In genomic region chrX:150477854-150478780, GRCm38 (mm10) we compare ENCODE assay signal across 8 mouse cellular contexts. TPM values are rescaled to one million over a fixed set of nuclear protein-coding genes. Genes with fewer than 3 reads are reported as not detected.
A peak's percentile ranks its signal among the peaks of the same experiment; 100 is the strongest.
DNase-seq lines count a peak whose midpoint lies in the region; ATAC-seq lines count a peak whose summit lies in the region.

No protein-coding gene starts in this region.

- no peaks in the 10 kb centered on the region for H3K79me2 ChIP-seq in macrophage (ENCODE audit: inconsistent target)

- peak; percentile 90 for DNase-seq in R1 (ENCODE audit: low read depth, low spot score)
- peak; percentile 83 to 92 for DNase-seq in cerebellum, postnatal 25 days
- peak; percentile 89 to 90 for DNase-seq in frontal cortex, postnatal 36 days (ENCODE audit: low spot score in 2 of 2)
- peak; percentile 57 to 89 for DNase-seq in left cerebral cortex, adult 18-20 months (ENCODE audit: low spot score in 2 of 2)
- DNase-seq in right cerebral cortex, adult 18-20 months: peak; percentile 83
- DNase-seq in urinary bladder, postnatal 10 days (ENCODE audit: low spot score): peak; percentile 30

- peak overlapping the region; percentile 93 for H3K27ac ChIP-seq in hindbrain, embryonic 16.5 days (ENCODE audit: low read depth, low read length)
- H3K27ac ChIP-seq in macrophage: peak overlapping the region; percentile 88

- H3K9ac ChIP-seq in hindbrain, embryonic 16.5 days (ENCODE audit: low read depth, low read length): peak overlapping the region; percentile 62

- H3K27me3 ChIP-seq in hindbrain, embryonic 16.5 days (replicated peaks; ENCODE audit: control insufficient read depth, insufficient read depth, low read length): no peaks in the 10 kb centered on the region

- no peaks in the 10 kb centered on the region for H3K9me3 ChIP-seq in hindbrain, embryonic 16.5 days (ENCODE audit: control insufficient read depth, low read length)

- H3K4me2 ChIP-seq in hindbrain, embryonic 16.5 days (ENCODE audit: low read length): peak overlapping the region; percentile 38

- ATAC-seq in hindbrain, embryonic 16.5 days: peak; percentile 97

- H3K4me1 ChIP-seq in hindbrain, embryonic 16.5 days (ENCODE audit: control insufficient read depth, insufficient read depth, low read depth, low read length): 0 out of 2 replicates have a peak, but pooled peaks cover 2% of the 10 kb centered on the region

- WGBS in hindbrain, embryonic 16.5 days: under 1% methylated on average over 34 of the region's 34 CpGs
- 1% methylated on average over 32 of the region's 34 CpGs for WGBS in macrophage (ENCODE audit: missing documents)

- H3K36me3 ChIP-seq in hindbrain, embryonic 16.5 days (ENCODE audit: control insufficient read depth, insufficient read depth, low read length): no peaks in the 10 kb centered on the region
- H3K36me3 ChIP-seq in macrophage (ENCODE audit: inconsistent target): no peaks in the 10 kb centered on the region

- peak overlapping the region; percentile 47 for H3K4me3 ChIP-seq in hindbrain, embryonic 16.5 days (ENCODE audit: low read length)
- H3K4me3 ChIP-seq in macrophage (ENCODE audit: inconsistent target): peak overlapping the region; percentile 45

RNA-seq across cellular contexts. Expression of gene Tmem29, which starts 19.2 kb away (rescaled TPM):
- 74.6 and 78.2 TPM in 2 replicates for polyA plus RNA-seq in hindbrain, embryonic 16.5 days (2015; fragmentation: Nextera tagmentation; extraction: Ambion mirVana)
- 10 to 100 TPM; 35.4 to 39.0 TPM for total RNA-seq in left cerebral cortex, adult 18-20 months (2021)
- total RNA-seq in macrophage (2018; cell fraction: chromatin; rRNA removed): 10 to 100 TPM in 23 of 26 experiments, 1 to 10 TPM in 3; 3.5 to 23.1 (median 16.0) TPM
- total RNA-seq in macrophage (2018; cell fraction: cytosol; rRNA removed): 10 to 100 TPM in 4 of 26 experiments, 1 to 10 TPM in 22; 5.5 to 10.3 (median 8.7) TPM
- 10 to 100 TPM in 22 of 26 experiments, 1 to 10 TPM in 4; 8.3 to 31.6 (median 14.9) TPM for total RNA-seq in macrophage (2018; cell fraction: nucleus; rRNA removed)
- 7.7 to 21.0 TPM (median 8.1 TPM) in 3 replicates for polyA plus RNA-seq in macrophage (2018)

Comparison
In these comparisons a context has a peak if more than half of its experiments do, and no peak if none do; other contexts are left out.
1. Peak in every context shown above with its lines: DNase-seq, ATAC-seq, H3K4me3 ChIP-seq and H3K27ac ChIP-seq.
2. DNase-seq: peak in every context shown above with its lines; median percentile 90 in R1; 90 in frontal cortex, postnatal 36 days; 88 in cerebellum, postnatal 25 days; 83 in right cerebral cortex, adult 18-20 months; 73 in left cerebral cortex, adult 18-20 months; 30 in urinary bladder, postnatal 10 days.